Mouse (Mus musculus) intestine, postnatal 0 days (tissue): ENCODE measurements around the gene Pan3. TPM values are rescaled to one million over a fixed set of nuclear protein-coding genes. Genes with fewer than 3 reads are reported as not detected.

Experiments used
- ATAC-seq: fragments of 200-750 bp; cut with Nextera tagmentation; 2 replicates; pipeline ENCODE4 v1.8.0; 2017; ENCODE audit warnings: mild to moderate bottlenecking, moderate TSS enrichment, moderate library complexity
- H3K27ac ChIP-seq: fragments of 300-500 bp; sonication (generic); 2 replicates; pipeline ENCODE4 v1.5.1; 2014; ENCODE audit warnings: mild to moderate bottlenecking, low read depth, low read length, moderate library complexity
- H3K27me3 ChIP-seq: fragments of 300-500 bp; sonication (generic); replicated peaks from 2 replicates; pipeline ENCODE4 v1.6.1; 2014; ENCODE audit warnings: low read length, mixed read lengths; ENCODE audit not compliant: control insufficient read depth, insufficient read depth
- H3K36me3 ChIP-seq: fragments of 300-500 bp; sonication (generic); 2 replicates; pipeline ENCODE4 v1.6.1; 2014; ENCODE audit warnings: mild to moderate bottlenecking, moderate library complexity; ENCODE audit not compliant: control insufficient read depth, insufficient read depth
- H3K4me1 ChIP-seq: fragments of 300-500 bp; sonication (generic); replicated peaks from 2 replicates; pipeline ENCODE4 v1.6.1; 2014; ENCODE audit warnings: antibody characterized with exemption, low read length, mixed read lengths; ENCODE audit not compliant: control insufficient read depth, insufficient read depth
- H3K4me2 ChIP-seq: fragments of 300-500 bp; sonication (generic); replicated peaks from 2 replicates; pipeline ENCODE4 v1.6.1; 2014; ENCODE audit warnings: low read depth, mild to moderate bottlenecking, moderate library complexity
- H3K4me3 ChIP-seq: fragments of 300-500 bp; sonication (generic); 2 replicates; pipeline ENCODE4 v1.5.1; 2014; ENCODE audit warnings: low read depth, low read length
- H3K9ac ChIP-seq: fragments of 300-500 bp; sonication (generic); 2 replicates; pipeline ENCODE4 v1.6.1; 2014; ENCODE audit warnings: mild to moderate bottlenecking, low read depth, low read length
- H3K9me3 ChIP-seq: fragments of 300-500 bp; sonication (generic); 2 replicates; pipeline ENCODE4 v1.6.1; 2016; ENCODE audit warnings: mixed run types; ENCODE audit not compliant: control insufficient read depth
- CTCF ChIP-seq: sonication (generic); IDR thresholded peaks from 2 replicates; pipeline ENCODE4 v1.5.1; 2016; ENCODE audit warnings: low read depth, mild to moderate bottlenecking, control low read depth, antibody characterized with exemption, moderate library complexity
- WGBS: fragments of 180-500 bp; shearing (Covaris S2); extraction: QIAGEN DNeasy Blood & Tissue Kit; methylation state at CpG from one replicate; pipeline ENCODE4 v1.1.7; 2014; 5-methylcytosine and 5-hydroxymethylcytosine counted together
- polyA plus RNA-seq: library from polyadenylated mRNA; unstranded; fragments of >200 nt; fragmentation: Nextera tagmentation; extraction: Ambion mirVana; gene quantifications from 2 replicates; pipeline ENCODE4 v1.2.1, GENCODE M21; 2015

Pan3 gene
- polyA plus RNA-seq, 1 experiment from 2014 or later, result 40.3 TPM

GRCm38 (mm10) chr5:147448526-147448925 lies 18.6 kb downstream of the Pan3 start:
- no peak overlapping the region for H3K4me2 ChIP-seq
- H3K9ac ChIP-seq, result no peak overlapping the region
- ATAC-seq, result no peak
- WGBS, result 68% methylated on average over 4 of the region's 4 CpGs
- H3K27ac ChIP-seq, result no peak overlapping the region
- H3K27me3 ChIP-seq, result no peaks in the 10 kb centered on the region
- no peak for TF ChIP-seq CTCF
- no peaks in the 10 kb centered on the region for H3K4me1 ChIP-seq
- 0 out of 2 replicates have a peak, but pooled peaks cover 5% of the 10 kb centered on the region for H3K36me3 ChIP-seq
- H3K9me3 ChIP-seq, result no peaks in the 10 kb centered on the region
- no peak overlapping the region for H3K4me3 ChIP-seq

- no peak for ATAC-seq
- Histone ChIP-seq H3K4me2 (no peak overlapping the region), H3K9me3 (no peaks in the 10 kb centered on the region)
These were observed 19.0 kb downstream of the Pan3 start for GRCm38 (mm10) chr5:147448933-147449332.

DNA sequence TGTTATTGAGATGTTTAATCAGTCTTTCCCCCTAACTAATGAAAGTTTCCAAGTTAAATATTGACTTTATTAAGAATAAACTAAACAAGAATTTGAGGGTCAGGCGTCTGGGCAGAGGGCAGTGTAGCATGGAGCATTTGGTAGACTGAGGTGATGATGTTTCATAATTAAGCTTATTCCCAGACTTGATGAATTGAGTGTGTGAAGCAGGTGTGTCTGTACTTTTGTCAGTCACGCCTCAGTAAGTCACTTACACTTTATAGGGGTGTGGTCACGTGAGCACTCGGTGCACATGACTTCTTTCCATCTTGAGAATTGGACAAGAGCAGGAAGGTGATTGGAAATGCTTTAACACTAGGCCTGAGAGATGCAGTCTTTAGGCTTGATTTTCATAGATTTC lies 26.5 kb downstream of the Pan3 start:
- no peaks in the 10 kb centered on the region for H3K4me1 ChIP-seq
- no peak overlapping the region for H3K4me3 ChIP-seq
- no peak overlapping the region for H3K9ac ChIP-seq
- no peak overlapping the region for H3K27ac ChIP-seq
- no peak for TF ChIP-seq CTCF
- peaks cover 22% of the 10 kb centered on the region for H3K36me3 ChIP-seq
- 59% methylated on average over 4 of the region's 4 CpGs for WGBS
- no peaks in the 10 kb centered on the region for H3K9me3 ChIP-seq
- H3K4me2 ChIP-seq, result no peak overlapping the region
- ATAC-seq, result no peak
- H3K27me3 ChIP-seq, result no peaks in the 10 kb centered on the region

More at GRCm38 (mm10) chr5:147448933-147449332, 19.0 kb downstream of the Pan3 start:
- TF ChIP-seq CTCF, result no peak
- no peaks in the 10 kb centered on the region for H3K27me3 ChIP-seq
- no peak overlapping the region for H3K4me3 ChIP-seq
- no peaks in the 10 kb centered on the region for H3K4me1 ChIP-seq
- WGBS, result 68% methylated on average over 4 of the region's 4 CpGs
- no peak overlapping the region for H3K27ac ChIP-seq
- 0 out of 2 replicates have a peak, but pooled peaks cover 5% of the 10 kb centered on the region for H3K36me3 ChIP-seq
- H3K9ac ChIP-seq, result no peak overlapping the region

GRCm38 (mm10) chr5:147459821-147460567 lies 30.0 kb downstream of the Pan3 start:
- Histone ChIP-seq H3K9ac (no peak overlapping the region), H3K4me2 (no peak overlapping the region), H3K9me3 (no peaks in the 10 kb centered on the region), H3K27me3 (no peaks in the 10 kb centered on the region), H3K36me3 (peaks cover 12% of the 10 kb centered on the region), H3K4me3 (no peak overlapping the region), H3K27ac (no peak overlapping the region), H3K4me1 (no peaks in the 10 kb centered on the region)
- WGBS, result 57% methylated on average over 4 of the region's 4 CpGs
- TF ChIP-seq CTCF, result no peak
- no peak for ATAC-seq

DNA sequence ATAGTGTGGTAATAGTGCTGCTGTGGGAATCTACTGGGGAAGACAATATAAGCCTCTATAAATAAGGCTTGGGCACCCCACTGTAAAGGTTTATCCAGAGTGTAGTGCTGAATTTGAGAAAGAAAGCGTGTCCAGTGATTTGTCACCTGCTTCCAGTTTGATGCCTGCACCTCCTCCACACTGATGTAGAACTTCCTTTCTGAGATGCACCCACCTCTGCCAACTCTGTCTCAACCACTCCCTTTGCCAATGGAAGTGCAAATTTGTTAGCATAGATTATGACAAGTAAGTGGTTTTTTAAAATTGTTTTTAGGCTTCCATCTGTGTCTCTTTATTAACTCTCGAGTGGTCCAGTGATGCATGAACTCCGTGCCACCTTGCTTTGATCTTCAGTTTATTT lies 33.3 kb downstream of the Pan3 start:
- H3K36me3 ChIP-seq, result 0 out of 2 replicates have a peak, but pooled peaks cover under 1% of the 10 kb centered on the region
- H3K27me3 ChIP-seq, result no peaks in the 10 kb centered on the region
- no peak overlapping the region for H3K27ac ChIP-seq
- H3K4me1 ChIP-seq, result no peaks in the 10 kb centered on the region
- no peak overlapping the region for H3K4me2 ChIP-seq
- no peaks in the 10 kb centered on the region for H3K9me3 ChIP-seq
- no peak for TF ChIP-seq CTCF
- ATAC-seq, result no peak
- no peak overlapping the region for H3K4me3 ChIP-seq
- 87% methylated on average over 3 of the region's 3 CpGs for WGBS
- H3K9ac ChIP-seq, result no peak overlapping the region

DNA sequence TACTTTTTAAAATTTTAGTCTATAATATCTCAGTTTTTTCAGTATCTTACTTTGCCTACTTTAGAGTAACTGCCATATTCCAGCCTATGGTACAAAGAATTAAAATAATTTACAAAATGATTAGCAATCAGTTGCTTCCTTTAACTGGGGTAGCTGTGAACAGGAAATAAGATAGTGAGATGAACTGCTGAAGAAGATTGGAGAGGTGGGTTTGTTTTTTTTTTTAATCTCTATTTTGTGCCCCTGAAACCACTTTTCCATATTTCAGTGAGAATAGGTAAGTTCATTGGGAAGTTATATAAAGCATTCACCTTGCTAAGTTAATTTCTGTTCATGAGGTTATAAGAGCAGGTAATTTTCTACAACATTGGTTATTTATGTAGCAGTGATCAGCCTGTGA lies 36.4 kb downstream of the Pan3 start:
- Histone ChIP-seq H3K4me3 (no peak overlapping the region), H3K36me3 (peaks cover 4% of the 10 kb centered on the region; the same call in 1 of the 2 replicates), H3K27ac (no peak overlapping the region), H3K9me3 (no peaks in the 10 kb centered on the region), H3K27me3 (no peaks in the 10 kb centered on the region), H3K4me2 (no peak overlapping the region), H3K4me1 (no peaks in the 10 kb centered on the region), H3K9ac (no peak overlapping the region)
- TF ChIP-seq CTCF, result no peak
- ATAC-seq, result no peak
